Mouse (Mus musculus): ENCODE data around the gene Mef2c. TPM values are rescaled to one million over a fixed set of nuclear protein-coding genes. Genes with fewer than 3 reads are reported as not detected.
A peak's percentile ranks its signal among the peaks of the same experiment; 100 is the strongest.

Gene Mef2c
- total RNA-seq, 2 experiments from 2014 or later: 119 to 131 TPM

DNA sequence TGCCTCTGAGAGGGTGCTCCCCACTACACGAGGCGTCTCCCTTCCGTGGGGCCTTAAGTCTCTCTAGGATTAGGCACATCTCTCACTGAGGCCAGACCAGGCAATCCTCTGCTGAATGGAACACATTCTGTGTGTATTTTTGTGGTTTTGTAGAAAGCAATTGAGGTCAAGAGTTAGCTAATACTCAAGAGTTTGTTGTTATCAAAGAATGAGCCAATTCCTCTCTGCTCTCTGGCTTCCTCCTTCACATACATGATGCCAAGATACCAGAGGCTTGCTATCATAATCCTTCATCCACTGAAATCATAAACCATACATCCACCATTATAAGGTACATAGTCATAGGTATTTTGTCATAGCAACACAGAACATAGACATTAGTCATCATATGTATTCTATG lies 6.1 kb upstream of the Mef2c start:
- no peak for TF ChIP-seq CTCF (conservative IDR thresholded peaks at IDR 0.05)
- no peak overlapping the region for H3K27ac ChIP-seq
- no peak overlapping the region for H3K4me3 ChIP-seq
- no peak for DNase-seq (ENCODE audit: low spot score in 2 of 2)

DNA sequence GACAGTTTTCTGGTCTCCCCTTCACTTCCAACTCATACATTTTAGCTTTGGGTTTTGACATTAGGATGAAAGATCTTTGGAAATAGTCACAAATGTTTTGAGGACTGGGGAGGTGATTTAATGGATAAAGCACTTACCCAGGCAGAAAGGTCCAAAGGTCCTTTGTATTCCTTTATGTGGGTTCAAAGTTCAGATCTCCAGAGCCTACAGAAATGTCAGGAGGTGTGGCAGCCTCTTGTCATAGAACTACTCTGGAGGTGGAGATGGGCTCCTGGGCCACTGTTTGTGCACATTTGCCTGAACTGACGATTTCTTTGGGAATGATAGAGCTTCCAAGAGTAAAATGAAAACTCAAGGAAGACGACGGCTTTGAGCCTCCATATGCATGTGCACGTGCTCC lies 4.3 kb upstream of the Mef2c start:
- Histone ChIP-seq H3K27ac (no peak overlapping the region), H3K4me3 (no peak overlapping the region)
- no peak for DNase-seq (ENCODE audit: low spot score in 2 of 2)
- no peak for TF ChIP-seq CTCF (conservative IDR thresholded peaks at IDR 0.05)

DNA sequence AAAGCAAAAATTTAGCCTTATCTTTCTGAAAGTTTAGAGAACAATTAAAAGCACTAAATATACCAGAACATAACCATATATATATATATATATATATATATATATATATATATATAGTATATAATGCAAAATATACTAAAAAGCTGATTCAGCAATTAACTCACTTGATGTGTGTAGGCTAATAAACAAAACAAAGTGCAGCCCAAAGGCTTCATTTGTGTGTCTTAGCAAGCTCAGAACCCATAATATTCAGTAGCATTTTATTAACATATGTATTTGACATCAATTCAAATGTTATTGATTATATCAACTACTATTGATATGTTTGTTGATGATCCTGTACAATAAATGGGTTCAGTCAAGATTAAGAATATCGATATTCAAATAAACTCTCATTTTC lies 3.9 kb downstream of the Mef2c start:
- Histone ChIP-seq H3K4me3 (no peak overlapping the region), H3K27ac (no peak overlapping the region)
- no peak for DNase-seq (ENCODE audit: low spot score in 2 of 2)
- TF ChIP-seq CTCF (conservative IDR thresholded peaks at IDR 0.05): no peak

DNA sequence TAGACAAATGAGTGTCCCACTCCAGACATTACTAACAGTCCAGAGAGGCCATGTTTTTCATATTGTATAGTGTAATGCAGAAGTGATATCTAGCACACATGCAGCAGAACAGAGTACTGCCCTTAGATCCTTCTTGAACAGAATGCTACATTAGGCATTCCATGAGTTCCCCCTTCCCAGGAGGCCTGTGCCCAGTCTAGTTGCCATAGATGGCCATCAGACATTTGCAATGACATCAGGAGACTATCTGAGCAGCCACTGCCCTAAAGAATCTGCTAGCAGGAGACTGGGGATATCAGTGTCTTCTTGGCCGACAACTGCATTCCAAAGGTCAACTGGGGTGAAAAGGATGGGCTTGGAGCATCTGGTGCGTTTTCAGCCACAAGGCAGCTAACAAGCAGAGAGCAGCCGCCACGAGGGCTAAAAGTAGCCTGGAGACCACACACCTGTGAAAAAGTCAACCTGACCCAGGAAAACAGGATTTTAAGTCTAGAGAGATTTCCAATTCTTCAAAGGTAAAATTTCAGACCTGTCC lies 11.2 kb downstream of the Mef2c start:
- TF ChIP-seq CTCF (conservative IDR thresholded peaks at IDR 0.05): no peak
- DNase-seq (ENCODE audit: low spot score in 2 of 2): no peak
- Histone ChIP-seq H3K27ac (no peak overlapping the region), H3K4me3 (no peak overlapping the region)

DNA sequence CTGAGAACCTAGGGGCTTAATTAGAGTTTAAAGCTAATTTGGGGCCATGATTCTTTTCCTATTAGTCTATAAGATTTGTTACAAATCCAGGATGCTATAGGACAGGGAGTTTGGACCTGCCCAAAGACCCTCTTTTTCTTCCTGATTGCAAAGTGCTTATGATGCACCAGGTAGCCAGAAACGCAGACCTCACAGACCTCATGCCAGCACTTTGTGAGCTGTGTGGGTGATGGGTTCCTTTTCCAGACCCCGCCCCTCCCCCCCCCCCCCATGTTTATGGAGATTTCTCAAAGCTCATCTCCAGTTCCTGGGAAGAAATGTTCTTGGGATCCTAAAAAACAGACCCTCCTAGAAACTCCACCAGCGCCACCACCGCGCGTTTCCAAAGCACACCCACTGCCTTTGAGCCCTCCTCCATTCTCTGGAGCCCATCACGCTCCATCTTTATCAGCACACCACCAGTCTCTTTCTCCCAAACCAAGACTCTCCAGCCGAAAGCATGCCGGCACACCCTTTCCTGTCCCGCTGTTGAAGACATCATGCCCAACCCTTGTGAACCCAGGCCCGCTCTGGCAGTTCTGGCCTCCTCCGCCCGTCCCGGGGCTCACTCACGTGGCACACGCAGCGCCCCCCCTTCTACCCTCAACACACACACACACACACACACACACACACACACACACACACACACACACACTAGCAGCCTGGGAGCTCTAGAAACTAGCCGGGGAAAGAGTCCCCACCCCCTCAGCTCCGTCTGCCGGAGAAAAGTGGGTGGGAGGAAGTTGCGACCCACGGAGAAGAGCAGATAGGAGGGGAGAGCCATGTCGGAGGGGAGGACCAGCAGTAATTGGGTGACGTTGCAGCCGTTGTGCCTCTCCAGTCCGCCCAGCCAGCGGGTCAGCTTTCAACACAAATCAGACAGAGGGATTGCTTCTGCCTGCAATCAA lies 14.1 kb downstream of the Mef2c start:
- DNase-seq (ENCODE audit: low spot score in 2 of 2): peak; percentile 78
- no peak for TF ChIP-seq CTCF (conservative IDR thresholded peaks at IDR 0.05)
- Histone ChIP-seq H3K27ac (peak overlapping the region; percentile 86), H3K4me3 (peak overlapping the region; percentile 63)

DNA sequence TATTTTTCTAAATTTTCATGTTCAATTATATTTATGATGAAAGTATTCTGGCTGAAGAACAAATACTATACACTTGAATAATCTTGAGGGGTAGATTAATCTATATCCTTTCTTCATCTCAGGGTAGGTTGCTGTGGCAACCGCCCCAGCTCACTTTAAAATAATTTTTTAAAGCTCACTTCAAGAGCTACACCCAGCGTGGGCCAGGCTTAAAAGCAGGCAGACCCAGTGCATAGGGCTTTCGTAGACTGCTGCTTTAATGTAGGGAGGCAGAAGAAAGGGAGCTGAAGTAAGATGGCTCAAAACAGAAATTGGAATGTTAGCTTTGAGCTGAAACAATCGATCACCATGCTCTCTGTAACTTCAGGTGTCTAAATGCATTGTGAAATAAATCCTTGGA lies 17.0 kb downstream of the Mef2c start:
- H3K4me3 ChIP-seq: no peak overlapping the region
- DNase-seq (ENCODE audit: low spot score in 2 of 2): no peak
- no peak for TF ChIP-seq CTCF (conservative IDR thresholded peaks at IDR 0.05)
- H3K27ac ChIP-seq: no peak overlapping the region

DNA sequence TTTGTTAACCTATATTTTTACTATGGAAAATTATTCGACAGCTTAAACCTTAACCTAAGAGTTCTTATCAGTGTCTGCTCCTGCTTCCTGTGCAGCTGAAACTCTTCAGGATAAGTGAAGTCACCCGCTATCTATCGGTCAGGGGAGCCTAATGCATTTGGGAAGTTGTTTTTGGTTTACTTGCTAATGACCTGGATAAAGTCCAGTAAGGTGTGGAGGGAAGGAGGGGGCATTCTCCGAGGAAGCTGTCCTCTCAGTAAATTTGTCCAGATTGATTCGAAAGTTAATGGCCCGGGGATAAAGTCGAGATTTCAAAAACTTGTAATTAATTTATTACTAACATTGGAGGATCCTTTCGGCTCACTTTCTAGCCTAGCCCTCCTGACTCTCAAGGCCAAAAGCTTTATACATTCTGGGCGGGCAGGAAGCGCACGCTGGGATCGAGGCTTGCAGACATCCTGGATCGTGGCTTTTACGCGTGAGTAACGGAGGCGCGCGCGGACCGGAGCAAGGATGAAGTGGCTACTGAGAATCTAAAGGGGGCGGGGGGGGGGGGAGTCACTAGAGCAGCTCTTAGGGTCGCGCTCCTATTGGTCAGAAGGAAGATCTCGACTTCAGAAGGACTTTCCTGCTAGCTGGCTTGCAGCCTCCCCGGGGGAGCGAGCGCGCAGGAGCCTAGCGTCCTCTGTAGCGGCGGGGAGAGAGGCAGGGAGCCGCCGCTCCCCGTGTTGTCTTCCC lies 19.6 kb downstream of the Mef2c start:
- Histone ChIP-seq H3K4me3 (peak overlapping the region; percentile 64), H3K27ac (peak overlapping the region; percentile 97)
- peak; percentile 33 to 53 for DNase-seq (ENCODE audit: low spot score in 2 of 2)
- no peak for TF ChIP-seq CTCF (conservative IDR thresholded peaks at IDR 0.05)

DNA sequence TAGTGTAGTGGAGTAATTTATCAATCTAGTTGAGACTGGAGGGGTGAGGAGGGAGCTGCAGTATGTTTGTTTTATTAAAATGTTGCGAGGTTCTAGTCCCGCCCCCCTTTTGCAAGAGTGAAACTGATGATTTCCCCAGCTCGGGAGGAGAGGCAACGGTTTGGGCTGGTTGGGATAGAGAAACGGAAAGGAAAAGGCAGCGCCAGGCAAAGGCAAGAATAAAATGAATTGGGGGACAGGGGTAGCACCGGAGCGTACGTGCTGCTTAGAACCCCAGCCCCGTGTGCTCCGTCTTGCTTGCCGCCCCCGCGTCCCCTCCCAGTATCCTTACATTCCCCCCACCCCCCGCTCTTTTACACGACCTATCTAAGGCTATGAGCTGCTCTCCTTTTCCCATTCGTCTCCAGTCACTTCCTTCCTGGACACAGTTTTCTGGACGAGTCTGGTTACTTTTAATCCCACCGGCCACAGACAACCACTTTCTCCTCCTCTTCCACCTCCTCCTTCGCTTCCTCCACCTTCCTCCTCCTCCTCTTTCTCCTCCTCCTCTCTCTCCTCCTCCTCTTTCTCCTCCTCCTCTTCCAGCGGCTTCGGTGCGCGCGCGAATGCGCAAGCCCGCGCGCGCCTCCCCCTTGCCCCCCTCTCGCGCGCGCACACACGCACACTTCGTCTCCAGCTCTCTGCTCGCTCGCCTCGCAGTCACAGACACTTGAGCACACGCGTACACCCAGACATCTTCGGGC lies 20.5 kb downstream of the Mef2c start:
- H3K4me3 ChIP-seq: peak overlapping the region; percentile 64
- TF ChIP-seq CTCF (conservative IDR thresholded peaks at IDR 0.05): no peak
- DNase-seq (ENCODE audit: low spot score in 2 of 2): peak; percentile 66 to 67
- peak overlapping the region; percentile 97 for H3K27ac ChIP-seq

DNA sequence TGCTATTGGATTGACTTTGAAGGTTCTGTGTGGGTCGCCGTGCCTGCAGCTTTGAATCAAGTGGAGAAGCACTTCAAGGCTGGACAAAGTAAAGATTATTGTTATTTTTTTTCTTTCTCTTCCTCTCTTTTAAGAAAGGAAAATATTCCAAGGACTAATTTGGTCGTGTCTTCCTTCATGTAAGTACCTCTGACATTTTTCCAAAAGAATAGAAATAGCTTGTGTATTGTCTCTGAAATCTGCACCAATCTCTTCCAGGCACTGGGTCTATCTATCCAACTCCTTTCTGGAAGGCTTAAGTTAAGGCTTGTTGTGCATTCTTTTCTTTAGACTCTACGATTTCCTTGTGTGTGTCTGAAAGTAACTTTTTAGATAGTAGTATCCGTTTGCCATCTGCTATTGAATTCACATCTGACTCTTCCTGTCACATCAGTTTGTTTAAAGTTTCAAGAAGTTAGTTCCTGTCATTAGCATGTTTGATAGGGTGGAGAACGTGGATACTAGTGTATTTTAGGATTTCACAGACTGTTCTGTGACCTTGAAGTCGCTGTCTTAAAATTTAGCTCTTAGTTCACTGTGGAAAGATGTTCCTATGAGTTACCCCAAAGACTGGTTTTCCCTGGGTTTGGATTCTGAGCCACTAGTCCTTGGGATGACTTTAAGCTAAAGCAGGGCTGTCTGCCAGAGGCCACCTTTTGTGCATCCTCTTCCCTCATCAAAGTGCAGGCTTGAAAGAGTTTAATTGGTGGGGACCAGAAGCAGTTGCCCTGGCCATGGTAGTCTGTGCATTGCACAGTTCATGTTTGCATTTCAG lies 21.3 kb downstream of the Mef2c start:
- H3K4me3 ChIP-seq: peak overlapping the region; percentile 64
- TF ChIP-seq CTCF (conservative IDR thresholded peaks at IDR 0.05): no peak
- H3K27ac ChIP-seq: peak overlapping the region; percentile 97
- no peak for DNase-seq (ENCODE audit: low spot score in 2 of 2)

DNA sequence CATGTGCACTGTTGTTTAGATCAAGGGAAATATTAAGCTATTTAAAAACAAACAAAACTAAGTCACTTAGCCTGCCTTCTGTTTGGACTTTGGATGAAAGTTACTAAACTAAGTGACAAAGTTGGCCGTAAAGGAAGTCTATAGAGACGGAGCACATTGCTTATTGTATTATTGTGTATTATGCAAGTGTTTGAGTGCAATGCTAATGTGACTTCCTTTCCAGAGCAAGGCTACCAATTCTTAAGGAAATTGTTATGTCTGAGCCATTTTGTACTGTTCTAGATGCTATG lies 21.8 kb downstream of the Mef2c start:
- DNase-seq (ENCODE audit: low spot score in 2 of 2): no peak
- H3K27ac ChIP-seq: peak overlapping the region; percentile 97
- no peak for TF ChIP-seq CTCF (conservative IDR thresholded peaks at IDR 0.05)
- peak overlapping the region; percentile 64 for H3K4me3 ChIP-seq

DNA sequence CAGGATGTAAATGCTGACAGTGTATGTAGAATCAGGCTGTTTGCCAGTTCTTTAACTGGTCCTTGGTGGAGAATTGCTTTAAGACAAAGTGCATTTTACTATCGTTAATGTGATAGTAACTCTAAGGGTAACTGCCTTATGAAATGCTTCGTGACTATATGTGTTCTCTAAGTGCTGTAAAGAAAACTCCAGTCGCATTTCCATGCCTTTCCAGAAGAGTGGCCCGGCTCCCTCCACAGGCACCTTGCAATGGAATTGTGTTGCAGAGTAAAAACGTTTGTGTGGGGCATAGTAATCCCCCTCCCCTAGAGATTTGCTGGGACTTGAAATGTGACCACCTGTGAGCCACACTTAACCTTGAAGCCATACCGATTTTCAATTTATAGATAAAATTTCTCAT lies 22.2 kb downstream of the Mef2c start:
- Histone ChIP-seq H3K27ac (peak overlapping the region; percentile 97), H3K4me3 (peak overlapping the region; percentile 64)
- DNase-seq (ENCODE audit: low spot score in 2 of 2): no peak
- TF ChIP-seq CTCF (conservative IDR thresholded peaks at IDR 0.05): no peak

DNA sequence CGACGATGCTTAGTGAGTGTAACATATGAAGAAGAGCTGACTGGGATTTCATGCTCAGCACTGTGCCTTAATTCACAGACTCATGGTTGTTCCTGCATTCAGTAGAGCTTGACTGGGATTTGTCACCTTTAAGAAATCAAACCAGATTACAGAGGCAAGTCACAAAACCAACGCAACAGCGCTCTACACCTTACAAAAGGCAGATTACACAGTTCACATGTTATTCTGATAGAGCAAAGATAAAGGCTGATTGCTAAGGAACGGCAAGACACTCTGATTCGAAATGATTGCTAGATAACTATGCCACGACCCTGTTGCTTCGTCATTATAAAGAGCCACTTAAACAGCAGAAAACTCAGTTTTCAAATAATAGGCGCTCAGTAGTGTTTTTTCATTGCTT lies 24.1 kb downstream of the Mef2c start:
- peak overlapping the region; percentile 97 for H3K27ac ChIP-seq

More for the DNA sequence above, 24.1 kb downstream of the Mef2c start:
- H3K4me3 ChIP-seq: peak overlapping the region; percentile 64
- no peak for DNase-seq (ENCODE audit: low spot score in 2 of 2)
- TF ChIP-seq CTCF (conservative IDR thresholded peaks at IDR 0.05): no peak

Measured in layer of hippocampus, adult 2 months (tissue).